Mouse (Mus musculus) central nervous system, embryonic 14 days (tissue): Measurements from ENCODE around the gene Olfr120. TPM values are rescaled to one million over a fixed set of nuclear protein-coding genes. Genes with fewer than 3 reads are reported as not detected.

ENCODE experiments used
- polyA plus RNA-seq: library from polyadenylated mRNA; depleted of rRNA; stranded (reverse); fragments of >200 nt; gene quantifications from 2 replicates; pipeline ENCODE4 v1.2.3, GENCODE M21; 2012; rRNA removed

Gene Olfr120
- not detected in 2 replicates for polyA plus RNA-seq

DNA sequence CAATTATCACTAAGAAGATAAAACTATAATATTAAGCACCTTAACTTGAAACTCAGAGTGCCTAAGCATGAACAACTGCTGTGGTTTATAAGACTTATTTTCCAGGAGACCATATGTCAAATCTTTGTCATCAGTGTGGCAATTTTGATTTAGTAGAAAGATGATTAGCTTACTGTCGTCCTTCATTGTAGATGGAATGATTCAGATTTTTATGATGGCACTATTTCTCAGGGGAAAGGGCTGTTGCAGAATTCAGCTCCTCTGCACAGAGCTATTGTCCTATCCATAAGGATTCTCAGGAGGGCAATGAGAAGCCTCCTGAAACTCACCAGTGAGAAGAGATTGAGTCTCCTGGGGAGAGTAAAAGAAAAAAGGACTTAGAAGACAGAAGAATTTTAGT lies at the start of gene Olfr120:
Gene Olfr120, plus strand, starts transcription at position 301 of the 400 bp plus-strand sequence.

DNA sequence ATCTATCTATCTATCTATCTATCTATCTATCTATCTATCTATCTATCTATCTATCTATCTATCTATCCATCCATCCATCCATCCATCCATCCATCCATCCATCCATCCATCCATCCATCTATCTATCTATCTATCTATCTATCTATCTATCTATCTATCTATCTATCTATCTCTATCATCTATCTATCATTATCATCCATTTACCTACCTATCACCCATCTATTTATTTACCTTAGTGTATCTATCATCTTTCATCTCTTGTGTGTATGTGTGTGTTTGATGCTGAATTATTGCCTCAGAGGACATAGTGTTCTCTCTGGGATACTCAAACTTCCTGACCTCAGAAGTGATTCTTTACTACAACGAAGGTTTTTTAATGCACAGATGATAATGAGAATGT lies 25.3 kb upstream of the Olfr120 start, which contains the start of gene Olfr119:
Gene Olfr119, plus strand, starts transcription at position 301 of the 400 bp plus-strand sequence.

DNA sequence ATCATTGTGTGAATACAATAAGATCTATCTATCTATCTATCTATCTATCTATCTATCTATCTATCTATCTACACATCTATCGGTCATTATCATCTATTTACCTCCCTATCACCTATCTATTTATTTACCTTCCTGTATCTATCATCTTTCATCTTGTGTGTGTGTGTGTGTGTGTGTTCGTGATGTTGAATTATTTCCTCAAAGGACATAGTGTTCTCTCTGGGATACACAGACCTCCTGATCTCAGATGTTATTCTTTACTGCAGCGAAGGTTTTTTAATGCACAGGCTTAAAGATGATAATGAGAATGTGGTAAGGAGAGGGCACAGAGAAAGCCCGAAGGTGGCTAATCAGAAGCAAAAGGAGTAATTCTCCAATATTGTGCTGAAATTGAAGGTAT lies 46.7 kb downstream of the Olfr120 start, which contains the start of gene Olfr122:
Gene Olfr122, plus strand, starts transcription at position 301 of the 400 bp plus-strand sequence.

Other genes with a start within 250 kb of the Olfr120 start
- not detected in 2 replicates for gene H2-M2, start 238.3 kb upstream of the Olfr120 start, polyA plus RNA-seq
- gene Olfr110, start 229.3 kb upstream of the Olfr120 start, polyA plus RNA-seq: 0.02 TPM in 1 of 2 replicates, not detected in the other
- 0.05 and 0.14 TPM in 2 replicates for gene Olfr111, start 213.8 kb upstream of the Olfr120 start, polyA plus RNA-seq
- gene Olfr112, start 152.4 kb upstream of the Olfr120 start, polyA plus RNA-seq: not detected in 2 replicates
- gene Olfr113, start 144.1 kb upstream of the Olfr120 start, polyA plus RNA-seq: not detected in 2 replicates
- gene Olfr114, start 129.1 kb upstream of the Olfr120 start, polyA plus RNA-seq: not detected in 2 replicates
- gene Olfr115, start 94.7 kb upstream of the Olfr120 start, polyA plus RNA-seq: not detected in 2 replicates
- not detected in 2 replicates for gene Olfr116, start 94.6 kb upstream of the Olfr120 start, polyA plus RNA-seq
- gene Olfr117, start 58.0 kb upstream of the Olfr120 start, polyA plus RNA-seq: not detected in 2 replicates
- gene Olfr118, start 54.8 kb upstream of the Olfr120 start, polyA plus RNA-seq: not detected in 2 replicates
- not detected in 2 replicates for gene Olfr119, start 25.2 kb upstream of the Olfr120 start, polyA plus RNA-seq
- not detected in 2 replicates for gene Olfr121, start 27.0 kb downstream of the Olfr120 start, polyA plus RNA-seq
- gene Olfr122, start 46.8 kb downstream of the Olfr120 start, polyA plus RNA-seq: not detected in 2 replicates
- not detected in 2 replicates for gene Olfr123, start 71.7 kb downstream of the Olfr120 start, polyA plus RNA-seq
- not detected in 2 replicates for gene Olfr124, start 78.1 kb downstream of the Olfr120 start, polyA plus RNA-seq
- not detected in 2 replicates for gene Olfr125, start 111.1 kb downstream of the Olfr120 start, polyA plus RNA-seq
- not detected in 2 replicates for gene Olfr126, start 125.7 kb downstream of the Olfr120 start, polyA plus RNA-seq
- not detected in 2 replicates for gene Olfr127, start 178.6 kb downstream of the Olfr120 start, polyA plus RNA-seq
- gene Olfr128, start 198.7 kb downstream of the Olfr120 start, polyA plus RNA-seq: not detected in 2 replicates
- gene Olfr761, start 231.3 kb downstream of the Olfr120 start, polyA plus RNA-seq: not detected in 2 replicates